Mouse (Mus musculus) induced T-regulatory cell, adult 2 months (primary cell): ENCODE data around the gene Fbxw28.
"Not testable (repeated sequence)": the region's sequence is repeated elsewhere in the genome, so short reads cannot be mapped to it uniquely, and the experiment has no call there.

Experiments used
- DNase-seq: peaks from one replicate; pipeline ENCODE4 v3.0.0-alpha.2; 2012; ENCODE audit warnings: low read depth

Fbxw28 gene

DNA sequence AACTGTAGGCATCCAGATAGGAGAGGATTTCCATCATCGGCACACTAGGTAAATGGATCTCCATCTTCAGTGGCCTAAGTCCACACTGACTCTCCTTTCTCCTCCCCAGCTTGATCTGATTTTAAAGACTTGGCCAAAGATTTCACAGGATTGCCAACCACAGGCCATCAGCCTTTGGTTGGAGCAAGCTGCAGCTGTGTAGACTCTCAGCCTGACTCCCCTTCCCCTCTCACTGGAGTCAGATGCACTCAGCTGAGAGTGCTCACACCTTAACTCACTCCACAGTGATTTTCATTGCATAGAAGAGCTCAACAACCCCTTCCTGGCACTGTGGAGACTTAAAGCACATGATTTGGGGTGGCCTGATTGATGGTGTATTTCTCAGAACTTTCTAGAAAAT, at the start of gene Fbxw28:
TSS of gene Fbxw28 (minus strand) at position 101 of the 400 bp plus-strand sequence.
- not testable (repeated sequence) for DNase-seq

DNA sequence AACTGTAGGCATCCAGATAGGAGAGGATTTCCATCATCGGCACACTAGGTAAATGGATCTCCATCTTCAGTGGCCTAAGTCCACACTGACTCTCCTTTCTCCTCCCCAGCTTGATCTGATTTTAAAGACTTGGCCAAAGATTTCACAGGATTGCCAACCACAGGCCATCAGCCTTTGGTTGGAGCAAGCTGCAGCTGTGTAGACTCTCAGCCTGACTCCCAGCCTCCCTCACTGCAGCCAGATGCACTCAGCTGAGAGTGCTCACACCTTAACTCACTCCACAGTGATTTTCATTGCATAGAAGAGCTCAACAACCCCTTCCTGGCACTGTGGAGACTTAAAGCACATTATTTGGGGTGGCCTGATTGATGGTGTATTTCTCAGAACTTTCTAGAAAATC, 51.9 kb downstream of the Fbxw28 start, which contains the start of gene Fbxw14:
TSS of gene Fbxw14 (minus strand) at position 101 of the 400 bp plus-strand sequence.
- not testable (repeated sequence) for DNase-seq
